Mouse (Mus musculus) ES-Bruce4 (cell line): Measurements from ENCODE around the gene Rbsn. TPM values are rescaled to one million over a fixed set of nuclear protein-coding genes. Genes with fewer than 3 reads are reported as not detected.

Source experiments
- H3K27ac ChIP-seq: 2 replicates; pipeline ENCODE4 v1.5.1; 2012; ENCODE audit warnings: low read length, inconsistent platforms; ENCODE audit not compliant: insufficient read depth
- H3K27me3 ChIP-seq: 2 replicates; pipeline ENCODE4 v1.6.1; 2012; ENCODE audit warnings: mild to moderate bottlenecking, low read length, inconsistent platforms; ENCODE audit not compliant: control insufficient read depth, poor library complexity, insufficient read depth, severe bottlenecking
- H3K36me3 ChIP-seq: 2 replicates; pipeline ENCODE4 v1.6.1; 2012; ENCODE audit warnings: inconsistent platforms, mild to moderate bottlenecking, low read length, moderate library complexity; ENCODE audit not compliant: control insufficient read depth, poor library complexity, insufficient read depth, severe bottlenecking
- H3K4me1 ChIP-seq: one replicate; pipeline ENCODE4 v1.8.1; 2011; ENCODE audit warnings: low read length; ENCODE audit not compliant: control insufficient read depth, insufficient read depth
- H3K4me3 ChIP-seq: 2 replicates; pipeline ENCODE4 v1.5.1; 2011; ENCODE audit warnings: low read depth, mild to moderate bottlenecking, low read length
- H3K9ac ChIP-seq: 2 replicates; pipeline ENCODE4 v1.6.1; 2012; ENCODE audit warnings: low read depth, mild to moderate bottlenecking, inconsistent platforms; ENCODE audit not compliant: poor library complexity, severe bottlenecking
- H3K9me3 ChIP-seq: replicated peaks from 2 replicates; pipeline ENCODE4 v1.6.1; 2012; ENCODE audit warnings: mild to moderate bottlenecking, low read length, inconsistent platforms; ENCODE audit not compliant: control insufficient read depth, poor library complexity, insufficient read depth, severe bottlenecking
- CTCF ChIP-seq: IDR thresholded peaks from one replicate; pipeline ENCODE4 v1.8.1; 2011; ENCODE audit warnings: low read depth, low read length
- EP300 ChIP-seq: IDR thresholded peaks from 2 replicates; pipeline ENCODE4 v1.6.1; 2011; ENCODE audit warnings: low read depth, low read length; ENCODE audit not compliant: insufficient read depth
- POLR2A ChIP-seq: IDR thresholded peaks from one replicate; pipeline ENCODE4 v1.8.1; 2011; ENCODE audit warnings: low read length; ENCODE audit not compliant: insufficient read depth
- polyA plus RNA-seq: library from polyadenylated mRNA; stranded (reverse); fragments of >200 nt; gene quantifications from 2 replicates; pipeline ENCODE4 v1.2.4, GENCODE M21; 2011; ENCODE audit warnings: low read depth; ENCODE audit not compliant: missing spikeins, insufficient read depth, insufficient read length

Rbsn gene
- polyA plus RNA-seq, 1 experiment, result 16.7 TPM

- H3K9ac ChIP-seq, result no peak overlapping the region
- no peaks in the 10 kb centered on the region for H3K4me1 ChIP-seq
- H3K27me3 ChIP-seq, result no peaks in the 10 kb centered on the region
- no peak overlapping the region for H3K27ac ChIP-seq
- H3K36me3 ChIP-seq, result peaks cover 72% of the 10 kb centered on the region
- TF ChIP-seq CTCF, result no peak
- no peaks in the 10 kb centered on the region for H3K9me3 ChIP-seq
- H3K4me3 ChIP-seq, result no peak overlapping the region
Measured at GRCm38 (mm10) chr6:92158801-92159200, 55.9 kb downstream of the Rbsn start.

DNA sequence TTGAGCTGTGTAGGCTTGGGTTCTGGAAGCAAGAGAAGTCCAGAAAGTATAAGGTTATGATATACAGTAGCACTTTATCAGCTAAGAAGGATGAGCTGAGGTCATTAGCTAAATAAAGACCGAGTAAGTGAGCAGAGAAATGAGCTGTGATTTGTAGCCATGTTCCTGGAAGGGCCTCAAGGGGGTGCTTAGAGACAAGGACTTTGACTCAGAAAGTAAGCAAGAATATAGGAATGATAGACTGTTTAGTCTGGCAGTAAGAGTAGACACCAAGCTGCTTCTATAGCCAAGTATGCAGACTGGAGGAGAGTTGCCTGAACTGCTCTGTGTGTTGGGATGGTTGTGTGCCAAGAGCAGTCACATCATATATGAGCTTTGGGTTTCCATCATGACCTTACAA, 61.0 kb downstream of the Rbsn start:
- Histone ChIP-seq H3K9ac (no peak overlapping the region), H3K27me3 (no peaks in the 10 kb centered on the region), H3K27ac (no peak overlapping the region), H3K9me3 (no peaks in the 10 kb centered on the region), H3K36me3 (peaks cover 37% of the 10 kb centered on the region), H3K4me1 (no peaks in the 10 kb centered on the region), H3K4me3 (no peak overlapping the region)
- TF ChIP-seq EP300 (no peak), CTCF (no peak), POLR2A (no peak)

- Histone ChIP-seq H3K9ac (no peak overlapping the region), H3K27ac (no peak overlapping the region), H3K36me3 (peaks cover 5% of the 10 kb centered on the region), H3K4me1 (no peaks in the 10 kb centered on the region), H3K9me3 (no peaks in the 10 kb centered on the region), H3K4me3 (no peak overlapping the region), H3K27me3 (no peaks in the 10 kb centered on the region)
- TF ChIP-seq CTCF (no peak), EP300 (no peak), POLR2A (no peak)
Measured at GRCm38 (mm10) chr6:92145881-92146280, 68.8 kb downstream of the Rbsn start.

Other genes starting within 250 kb of the Rbsn start
- gene Fgd5, start 236.0 kb downstream of the Rbsn start, polyA plus RNA-seq, result 4.1 and 5.1 TPM in 2 replicates
- gene Nr2c2, start 123.5 kb downstream of the Rbsn start, polyA plus RNA-seq, result 29.3 and 31.7 TPM in 2 replicates
- gene Mrps25, start 30.9 kb downstream of the Rbsn start, polyA plus RNA-seq, result 72.0 and 74.3 TPM in 2 replicates
- 150 and 163 TPM in 2 replicates for gene Trh, start 29.7 kb upstream of the Rbsn start, polyA plus RNA-seq